In the genomic region with DNA sequence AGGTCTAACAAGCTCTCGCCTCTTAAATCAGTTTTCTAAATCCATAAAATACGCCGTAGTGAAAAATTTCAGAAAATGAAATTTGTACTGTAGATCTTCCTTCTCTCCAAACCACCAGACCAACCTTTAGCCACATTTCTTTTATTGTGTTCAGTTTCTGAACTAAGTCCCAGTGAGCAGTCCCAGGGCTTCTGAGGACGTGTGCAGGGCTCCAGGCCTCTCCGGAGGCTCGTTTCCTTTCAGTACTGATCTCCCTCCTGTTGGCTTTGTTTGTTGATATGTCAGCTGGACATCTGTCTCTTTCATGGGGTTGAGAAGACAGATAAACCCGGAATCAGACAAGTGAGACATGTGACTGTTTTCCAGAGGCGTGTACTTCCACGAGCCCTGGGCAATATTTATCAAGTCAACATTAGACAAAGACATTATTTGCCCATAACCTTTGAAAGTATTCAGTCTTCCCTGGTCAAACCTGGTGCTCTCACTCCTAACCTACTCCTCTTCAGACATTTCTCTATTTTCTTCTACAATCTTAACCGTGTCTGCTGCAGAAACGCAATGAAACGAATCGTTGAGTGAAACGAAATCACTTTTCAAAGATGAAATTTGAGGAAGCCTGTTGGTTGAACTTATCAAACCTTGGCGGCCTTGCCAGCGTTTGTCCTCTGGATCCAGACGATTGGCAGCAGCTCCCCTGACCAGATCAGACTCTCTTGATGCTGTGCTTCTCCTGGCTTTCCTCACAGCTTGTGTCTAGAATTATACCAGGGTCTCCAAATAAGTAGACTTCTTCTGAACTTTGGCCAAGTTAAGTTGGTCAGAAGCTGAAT, we compare ENCODE assay signal across 25 mouse cellular contexts.
A peak's percentile ranks its signal among the peaks of the same experiment; 100 is the strongest.
DNase-seq lines count a peak whose midpoint lies in the region; ATAC-seq lines count a peak whose summit lies in the region.
"Had no signal": no experiment of that assay in that cellular context is flagged by ENCODE, and none has a peak within 500 bp of the region (broad histone marks: within the 10 kb centered on the region; RNA-seq: fewer than 3 reads in every experiment).

No protein-coding gene starts in this region.

- H3K27ac ChIP-seq in hindbrain, embryonic 10.5 days = 0 out of 2 replicates have a peak overlapping the region, but pooled peaks have one; percentile 18
- no peak overlapping the region for H3K27ac ChIP-seq in hindbrain, embryonic 14.5 days
- peak overlapping the region; percentile 47; the same call in 1 of the 2 replicates for H3K27ac ChIP-seq in midbrain, embryonic 13.5 days
- H3K27ac ChIP-seq in midbrain, embryonic 11.5 days (ENCODE audit: low read depth, low read length) = no peak overlapping the region
- H3K27ac ChIP-seq in midbrain, embryonic 15.5 days = 0 out of 2 replicates have a peak overlapping the region, but pooled peaks have one; percentile 34
- H3K27ac ChIP-seq: embryonic facial prominence, embryonic 13.5 days; forebrain, embryonic 10.5 days; limb, embryonic 12.5 days; liver, embryonic 13.5 days; macrophage; neural tube, embryonic 12.5 days had no signal

- no peaks in the 10 kb centered on the region for H3K4me1 ChIP-seq in hindbrain, embryonic 10.5 days (replicated peaks)
- no peaks in the 10 kb centered on the region for H3K4me1 ChIP-seq in hindbrain, embryonic 14.5 days (replicated peaks; ENCODE audit: control insufficient read depth, insufficient read depth, low read length)
- peaks cover 4% of the 10 kb centered on the region; the same call in 1 of the 2 replicates for H3K4me1 ChIP-seq in midbrain, embryonic 13.5 days (replicated peaks)
- H3K4me1 ChIP-seq in midbrain, embryonic 11.5 days (ENCODE audit: control insufficient read depth, insufficient read depth, low read length) = no peaks in the 10 kb centered on the region
- H3K4me1 ChIP-seq in midbrain, embryonic 15.5 days = no peaks in the 10 kb centered on the region
- H3K4me1 ChIP-seq: embryonic facial prominence, embryonic 13.5 days; forebrain, embryonic 10.5 days; forebrain, embryonic 15.5 days; limb, embryonic 12.5 days; liver, embryonic 13.5 days; neural tube, embryonic 12.5 days had no signal

- no peak overlapping the region for H3K4me3 ChIP-seq in hindbrain, embryonic 10.5 days
- no peak overlapping the region for H3K4me3 ChIP-seq in hindbrain, embryonic 14.5 days (replicated peaks; ENCODE audit: low read length)
- H3K4me3 ChIP-seq in midbrain, embryonic 13.5 days (replicated peaks) = no peak overlapping the region
- no peak overlapping the region for H3K4me3 ChIP-seq in midbrain, embryonic 11.5 days (ENCODE audit: low read depth, low read length)
- H3K4me3 ChIP-seq in midbrain, embryonic 15.5 days = no peak overlapping the region
- H3K4me3 ChIP-seq: embryonic facial prominence, embryonic 13.5 days; forebrain, embryonic 10.5 days; forebrain, embryonic 15.5 days; limb, embryonic 12.5 days; liver, embryonic 13.5 days; neural tube, embryonic 12.5 days had no signal

- no peaks in the 10 kb centered on the region for H3K9me3 ChIP-seq in hindbrain, embryonic 10.5 days
- no peaks in the 10 kb centered on the region for H3K9me3 ChIP-seq in hindbrain, embryonic 14.5 days (ENCODE audit: control insufficient read depth, low read length)
- H3K9me3 ChIP-seq in midbrain, embryonic 13.5 days = no peaks in the 10 kb centered on the region
- no peaks in the 10 kb centered on the region for H3K9me3 ChIP-seq in midbrain, embryonic 11.5 days (ENCODE audit: control insufficient read depth, low read length)
- no peaks in the 10 kb centered on the region for H3K9me3 ChIP-seq in midbrain, embryonic 15.5 days
- H3K9me3 ChIP-seq: embryonic facial prominence, embryonic 13.5 days; forebrain, embryonic 10.5 days; forebrain, embryonic 15.5 days; limb, embryonic 12.5 days; liver, embryonic 13.5 days; neural tube, embryonic 12.5 days had no signal

- DNase-seq in hindbrain, embryonic 10.5 days (ENCODE audit: low spot score) = no peak
- DNase-seq in hindbrain, embryonic 14.5 days (ENCODE audit: low spot score) = no peak
- no peak for DNase-seq in midbrain, embryonic 11.5 days (ENCODE audit: low spot score, missing footprints)
- no peak for DNase-seq in thymus, postnatal 0 days (ENCODE audit: low spot score)
- DNase-seq: adrenal gland, adult 2 months; adrenal gland, postnatal 36 days; B cell, adult 2 months; cerebellum, adult 18-20 months; cerebellum, postnatal 10 days; kidney, adult 9 months; kidney, postnatal 10 days; layer of hippocampus, adult 9-11 months; liver, embryonic 13.5 days; lung, adult 2 months; lung, postnatal 10 days; right cerebral cortex, postnatal 4 days had no signal

- no peak overlapping the region for H3K4me2 ChIP-seq in hindbrain, embryonic 14.5 days (replicated peaks)
- no peak overlapping the region for H3K4me2 ChIP-seq in midbrain, embryonic 13.5 days (replicated peaks)
- H3K4me2 ChIP-seq in midbrain, embryonic 11.5 days = no peak overlapping the region
- H3K4me2 ChIP-seq in midbrain, embryonic 15.5 days = no peak overlapping the region
- H3K4me2 ChIP-seq: embryonic facial prominence, embryonic 13.5 days; forebrain, embryonic 15.5 days; limb, embryonic 12.5 days; liver, embryonic 13.5 days; neural tube, embryonic 12.5 days had no signal

- peaks cover 94% of the 10 kb centered on the region for H3K36me3 ChIP-seq in hindbrain, embryonic 10.5 days
- H3K36me3 ChIP-seq in hindbrain, embryonic 14.5 days (replicated peaks; ENCODE audit: control insufficient read depth, insufficient read depth) = peaks cover 67% of the 10 kb centered on the region
- peaks cover 72% of the 10 kb centered on the region for H3K36me3 ChIP-seq in midbrain, embryonic 13.5 days
- H3K36me3 ChIP-seq in midbrain, embryonic 11.5 days (ENCODE audit: control insufficient read depth, insufficient read depth, low read length) = peaks cover 22% of the 10 kb centered on the region
- H3K36me3 ChIP-seq in midbrain, embryonic 15.5 days (replicated peaks) = peaks cover 17% of the 10 kb centered on the region
- H3K36me3 ChIP-seq: liver, embryonic 13.5 days had no signal

- ATAC-seq in hindbrain, embryonic 14.5 days (ENCODE audit: low FRiP score) = no peak
- ATAC-seq in midbrain, embryonic 13.5 days = no peak
- ATAC-seq in midbrain, embryonic 11.5 days (ENCODE audit: low FRiP score) = no peak
- ATAC-seq in midbrain, embryonic 15.5 days (replicated peaks) = no peak
- ATAC-seq: forebrain, embryonic 15.5 days; intestine, postnatal 0 days had no signal

- no peaks in the 10 kb centered on the region for H3K27me3 ChIP-seq in hindbrain, embryonic 10.5 days (ENCODE audit: insufficient read depth, poor library complexity, severe bottlenecking)
- H3K27me3 ChIP-seq in hindbrain, embryonic 14.5 days (ENCODE audit: control insufficient read depth, insufficient read depth, low read length) = no peaks in the 10 kb centered on the region
- H3K27me3 ChIP-seq in midbrain, embryonic 13.5 days = no peaks in the 10 kb centered on the region
- H3K27me3 ChIP-seq in midbrain, embryonic 11.5 days (ENCODE audit: control insufficient read depth, insufficient read depth, low read length) = no peaks in the 10 kb centered on the region
- H3K27me3 ChIP-seq in midbrain, embryonic 15.5 days (replicated peaks) = no peaks in the 10 kb centered on the region
- H3K27me3 ChIP-seq: embryonic facial prominence, embryonic 13.5 days; forebrain, embryonic 15.5 days; limb, embryonic 12.5 days; liver, embryonic 13.5 days; neural tube, embryonic 12.5 days had no signal

- WGBS in hindbrain, embryonic 10.5 days = 76% methylated on average over 17 of the region's 17 CpGs
- 73% methylated on average over 17 of the region's 17 CpGs for WGBS in hindbrain, embryonic 14.5 days
- 78% methylated on average over 17 of the region's 17 CpGs for WGBS in midbrain, embryonic 13.5 days
- 74% methylated on average over 17 of the region's 17 CpGs for WGBS in midbrain, embryonic 11.5 days
- WGBS in midbrain, embryonic 15.5 days = 75% methylated on average over 17 of the region's 17 CpGs

- no peak overlapping the region for H3K9ac ChIP-seq in hindbrain, embryonic 14.5 days
- no peak overlapping the region for H3K9ac ChIP-seq in midbrain, embryonic 13.5 days (replicated peaks)
- no peak overlapping the region for H3K9ac ChIP-seq in midbrain, embryonic 11.5 days (ENCODE audit: low read length)
- H3K9ac ChIP-seq in midbrain, embryonic 15.5 days = no peak overlapping the region
- H3K9ac ChIP-seq: embryonic facial prominence, embryonic 13.5 days; forebrain, embryonic 15.5 days; limb, embryonic 12.5 days; liver, embryonic 13.5 days; neural tube, embryonic 12.5 days had no signal

Comparison
In these comparisons a context has a peak if more than half of its experiments do, and no peak if none do; other contexts are left out.
1. H3K27ac ChIP-seq: peak in hindbrain, embryonic 10.5 days (single experiment), midbrain, embryonic 13.5 days (single experiment) and midbrain, embryonic 15.5 days (single experiment); none in hindbrain, embryonic 14.5 days (single experiment) and midbrain, embryonic 11.5 days (single experiment).